Mouse (Mus musculus) WW6 (cell line): ENCODE measurements around the gene Bid.
"Not testable (repeated sequence)": the region's sequence is repeated elsewhere in the genome, so short reads cannot be mapped to it uniquely, and the experiment has no call there.

Source experiments
- DNase-seq: peaks from one replicate; pipeline ENCODE4 v3.0.0-alpha.2; 2013; ENCODE audit warnings: low read depth, low spot score

Gene Bid

DNA sequence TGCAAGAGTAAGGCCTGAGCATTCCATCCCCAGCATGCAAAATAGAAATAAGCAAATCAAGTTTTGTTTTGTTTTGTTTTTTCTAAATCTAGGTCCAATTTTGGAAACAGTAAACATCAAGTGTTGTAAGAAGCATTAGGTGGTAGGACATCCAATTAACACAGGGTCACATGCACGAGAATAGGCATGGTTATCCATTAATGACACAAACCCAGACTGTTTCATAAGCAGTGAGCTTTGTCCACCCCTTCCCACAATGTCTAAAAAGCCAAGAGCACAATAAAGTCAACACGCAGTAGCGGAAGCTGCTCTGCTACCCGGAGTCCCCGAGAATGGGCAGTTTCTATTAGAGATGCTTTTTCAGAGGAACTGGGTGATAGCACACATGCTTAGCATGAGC is 11.5 kb downstream of the Bid start:
- no peak for DNase-seq

DNA sequence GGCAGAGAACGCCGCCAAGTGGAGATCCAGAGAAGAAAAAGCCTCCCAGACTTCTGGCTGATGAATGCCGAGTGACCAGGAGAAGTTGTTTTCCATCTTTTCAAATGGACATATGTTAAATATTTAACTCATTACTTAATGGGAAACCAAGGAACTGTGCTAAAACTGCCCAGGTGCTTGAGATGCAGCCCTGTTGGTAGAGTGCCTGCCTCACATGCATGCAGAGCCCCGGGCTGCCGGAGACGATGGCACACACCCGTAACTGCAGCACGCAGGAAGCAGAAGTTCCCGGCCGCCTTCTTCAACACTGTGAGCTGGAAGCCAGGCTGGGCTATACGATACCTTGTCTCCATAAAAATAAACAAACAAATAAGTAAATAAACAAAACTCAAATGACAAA is 12.7 kb downstream of the Bid start:
- no peak for DNase-seq

DNA sequence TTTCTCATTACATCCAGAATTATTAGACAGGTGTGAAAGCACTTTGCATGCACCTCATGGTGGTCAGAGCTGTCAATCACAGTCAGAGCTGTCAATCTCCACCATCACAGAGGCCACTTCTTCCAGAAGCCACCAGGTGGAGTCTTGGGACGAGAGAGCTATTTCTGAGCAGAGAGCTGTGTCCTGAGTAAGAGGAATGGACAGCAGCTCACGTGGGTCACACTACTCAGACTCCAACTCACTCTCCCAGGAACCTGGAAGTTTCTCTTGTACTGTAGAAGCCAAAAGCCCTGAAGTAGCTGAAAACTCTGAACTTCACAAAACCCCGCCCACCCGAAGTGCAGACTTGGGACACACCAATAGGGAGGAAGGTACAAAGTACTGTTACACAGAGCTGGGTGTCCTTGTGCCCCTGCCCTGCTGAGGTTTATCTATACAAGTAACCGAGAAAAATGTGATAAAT is 13.2 kb downstream of the Bid start:
- DNase-seq, result peak; percentile 65

DNA sequence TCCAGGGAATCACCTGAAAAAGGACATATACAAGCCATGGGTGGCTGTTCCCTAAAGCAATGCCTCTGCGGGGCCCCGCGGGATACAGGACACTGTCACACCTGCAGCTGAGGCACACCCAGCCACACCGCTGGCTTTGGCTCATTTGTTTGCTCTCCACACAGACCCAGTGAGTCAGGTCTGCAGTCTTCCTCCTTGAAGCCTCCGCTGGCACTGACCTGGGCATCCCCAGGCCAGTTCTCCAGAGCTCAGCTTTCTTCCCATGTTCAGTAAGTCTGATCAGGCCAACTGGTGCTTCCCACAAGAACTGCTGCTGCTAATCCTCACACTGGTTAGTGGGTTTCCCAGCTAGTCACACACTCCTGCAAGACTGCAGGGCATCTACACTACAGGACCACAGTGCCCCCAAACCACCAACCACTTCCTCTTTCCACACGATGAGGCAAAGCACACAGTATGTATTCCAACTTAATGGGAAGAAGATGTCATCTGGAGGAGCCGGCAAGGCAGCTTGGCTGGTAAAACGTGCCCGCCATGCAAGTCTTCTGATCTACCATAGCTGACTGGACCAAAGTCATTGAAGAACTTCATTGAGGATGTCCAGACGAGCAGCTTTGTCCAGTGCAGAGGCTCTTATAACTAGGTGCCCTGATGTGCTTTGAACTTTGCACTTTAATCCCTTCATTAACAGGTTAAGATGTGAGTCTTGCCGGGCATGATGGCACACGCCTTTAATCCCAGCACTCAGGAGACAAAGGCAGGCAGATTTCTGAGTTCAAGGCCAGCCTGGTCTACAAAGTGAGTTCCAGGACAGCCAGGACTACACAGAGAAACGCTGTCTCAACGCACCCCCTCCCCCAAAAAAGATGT is 14.6 kb downstream of the Bid start:
- no peak for DNase-seq

DNA sequence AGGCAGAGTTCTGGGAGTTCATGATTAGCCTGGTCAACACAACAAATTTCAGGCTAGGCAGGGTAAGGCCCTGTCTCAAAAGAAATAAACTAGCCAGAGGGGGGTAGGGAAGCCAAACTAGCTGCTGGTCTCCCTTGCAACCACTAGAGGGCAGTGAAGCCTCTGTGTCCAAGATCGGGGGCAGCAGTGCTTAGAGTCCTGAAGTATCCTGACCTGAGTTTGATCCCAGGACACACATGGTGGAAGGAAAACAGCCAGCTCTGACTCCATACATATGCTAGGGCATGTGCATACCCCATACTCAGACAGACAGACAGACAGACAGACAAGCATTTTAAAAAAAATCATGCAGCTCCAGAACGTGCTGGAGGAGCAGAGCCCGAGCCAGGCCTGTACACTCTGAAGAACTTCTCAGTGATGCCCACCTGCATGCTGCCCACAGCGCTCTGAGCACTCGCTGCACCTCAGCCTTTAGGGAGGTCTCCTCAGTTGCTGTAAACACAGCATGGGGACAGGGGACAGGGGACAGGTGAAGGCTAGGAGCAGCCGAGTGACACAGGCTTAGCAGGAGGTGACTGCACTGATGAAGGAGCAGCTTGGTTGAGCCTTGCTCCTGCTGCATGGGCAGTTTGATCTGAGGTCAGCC is 18.3 kb downstream of the Bid start:
- peak; percentile 50 for DNase-seq

DNA sequence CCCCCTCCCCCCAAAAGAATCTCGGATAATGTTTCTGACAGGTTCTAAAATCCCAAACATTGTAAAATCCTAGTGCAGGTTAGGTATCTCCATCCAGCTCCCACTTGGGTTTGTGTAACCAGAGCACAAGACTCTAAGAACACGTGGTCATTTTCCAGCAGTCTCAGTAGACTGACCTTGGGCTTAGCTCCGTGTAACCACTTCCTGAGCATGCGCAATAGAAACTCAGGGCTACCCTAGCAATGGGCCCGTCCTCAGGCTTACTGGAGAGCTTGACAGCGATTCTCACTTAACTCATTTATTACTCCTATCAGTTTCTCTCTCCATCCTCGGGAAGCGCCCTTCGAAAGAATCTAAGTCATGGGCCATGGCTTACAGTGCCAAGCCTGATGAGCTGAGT is 22.1 kb downstream of the Bid start:
- no peak for DNase-seq

DNA sequence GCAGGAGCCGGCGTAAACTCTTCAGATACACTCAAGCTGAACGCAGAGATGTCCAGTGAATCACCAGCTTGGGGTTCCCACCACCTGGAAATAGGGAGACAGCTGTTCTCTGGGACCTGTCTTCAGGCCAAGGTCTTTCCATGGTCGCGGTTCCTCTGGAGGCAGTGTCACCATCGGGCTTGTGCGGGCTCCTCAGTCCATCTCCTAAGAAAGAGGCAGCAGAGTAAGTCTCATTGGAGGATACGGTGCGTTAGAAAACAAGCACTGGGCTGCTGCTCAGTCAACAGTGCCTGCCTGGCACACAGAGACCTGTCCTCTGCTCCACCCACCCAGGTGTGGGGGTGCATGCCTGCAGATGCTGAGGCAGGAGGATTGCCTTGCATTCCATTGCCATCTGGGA is 22.6 kb downstream of the Bid start:
- DNase-seq, result no peak

DNA sequence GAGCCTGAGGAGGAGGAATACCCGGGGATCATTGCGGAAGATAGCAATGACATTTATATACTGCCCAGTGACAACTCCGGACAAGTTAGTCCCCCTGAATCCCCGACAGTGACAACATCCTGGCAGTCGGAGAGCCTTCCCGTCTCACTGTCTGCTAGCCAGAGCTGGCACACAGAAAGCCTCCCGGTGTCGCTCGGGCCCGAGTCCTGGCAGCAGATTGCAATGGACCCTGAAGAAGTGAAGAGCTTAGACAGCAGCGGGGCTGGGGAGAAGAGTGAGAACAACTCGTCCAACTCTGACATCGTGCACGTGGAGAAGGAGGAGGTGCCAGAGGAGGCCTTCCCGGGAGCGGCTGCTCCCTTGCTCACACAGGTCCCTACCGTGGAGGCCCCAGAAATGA is 30.0 kb downstream of the Bid start:
- DNase-seq, result no peak

DNA sequence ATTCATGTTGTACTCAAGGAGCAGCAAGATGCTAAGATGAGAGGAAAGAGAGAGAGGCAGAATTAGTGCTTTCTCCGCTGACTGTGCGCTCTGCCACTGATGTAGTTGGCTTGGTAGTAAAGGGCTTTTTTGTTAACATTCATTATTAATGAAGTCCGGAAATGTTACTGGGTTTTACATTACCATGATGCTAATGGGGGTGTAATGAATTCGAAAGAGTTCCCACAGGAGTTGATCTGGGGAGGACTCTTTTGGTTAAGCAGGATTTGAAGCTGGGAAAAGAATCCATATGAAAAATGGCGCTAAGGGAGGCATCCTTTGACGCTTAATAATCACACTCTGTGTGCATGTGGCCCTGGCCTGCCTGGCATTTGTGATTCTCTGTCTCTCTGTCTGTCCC is 32.2 kb downstream of the Bid start:
- DNase-seq, result no peak

DNA sequence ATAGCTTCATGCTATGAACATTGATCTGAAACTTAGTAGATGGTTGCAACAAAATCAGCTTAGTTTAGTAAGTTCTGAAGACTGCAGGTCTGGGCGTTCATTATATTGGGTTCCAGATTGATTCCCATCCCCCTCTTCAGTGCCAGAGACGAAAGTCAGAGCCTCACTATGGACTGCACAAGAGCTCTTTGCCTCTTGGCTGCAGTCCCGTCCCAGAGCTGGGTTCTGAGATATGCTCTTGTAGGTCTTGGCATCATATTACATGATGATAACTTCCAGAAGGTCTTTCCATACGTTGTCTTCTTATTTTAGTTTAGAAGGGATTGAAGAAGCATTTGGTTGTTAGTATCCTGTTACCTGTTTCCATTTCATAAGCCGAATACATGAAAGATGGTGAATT is 37.6 kb downstream of the Bid start:
- DNase-seq, result no peak

DNA sequence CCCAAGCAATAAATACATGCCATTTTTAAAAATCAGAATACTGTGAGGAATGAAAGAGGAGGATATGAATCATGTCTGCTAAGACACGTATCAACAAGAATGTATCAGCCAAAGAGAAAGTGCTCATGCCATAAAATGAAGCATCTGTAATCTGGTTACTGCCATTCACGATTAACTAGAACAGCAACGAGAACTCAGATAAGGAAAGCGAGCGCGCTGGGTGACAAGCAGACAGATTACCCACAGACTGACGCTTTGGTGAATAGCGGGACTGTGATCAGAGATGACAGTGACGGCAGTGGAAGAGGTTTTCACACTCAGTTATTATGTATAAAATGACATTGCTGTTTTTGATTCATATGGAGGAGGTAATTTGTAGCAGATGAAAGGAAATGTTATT is 42.8 kb downstream of the Bid start:
- no peak for DNase-seq

DNA sequence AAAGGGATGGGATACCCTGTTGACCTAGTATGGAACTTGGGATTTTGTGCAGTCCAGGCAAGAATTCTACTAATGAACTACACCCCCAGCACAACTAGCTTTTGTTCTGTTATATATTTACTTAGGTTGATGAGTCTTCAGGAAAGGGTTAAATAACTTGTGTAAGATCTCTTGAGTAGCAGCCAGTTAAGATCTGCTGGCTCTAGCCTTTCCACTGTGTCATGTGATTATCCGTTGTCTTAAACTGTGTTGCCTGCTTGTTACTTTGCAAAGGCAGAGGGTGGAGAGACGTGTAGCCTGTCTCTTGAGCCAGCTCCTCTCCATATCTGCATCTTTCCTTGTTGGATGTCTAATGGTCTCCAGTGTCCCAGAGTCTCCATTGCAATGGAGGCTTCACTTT is 45.4 kb downstream of the Bid start:
- no peak for DNase-seq

DNA sequence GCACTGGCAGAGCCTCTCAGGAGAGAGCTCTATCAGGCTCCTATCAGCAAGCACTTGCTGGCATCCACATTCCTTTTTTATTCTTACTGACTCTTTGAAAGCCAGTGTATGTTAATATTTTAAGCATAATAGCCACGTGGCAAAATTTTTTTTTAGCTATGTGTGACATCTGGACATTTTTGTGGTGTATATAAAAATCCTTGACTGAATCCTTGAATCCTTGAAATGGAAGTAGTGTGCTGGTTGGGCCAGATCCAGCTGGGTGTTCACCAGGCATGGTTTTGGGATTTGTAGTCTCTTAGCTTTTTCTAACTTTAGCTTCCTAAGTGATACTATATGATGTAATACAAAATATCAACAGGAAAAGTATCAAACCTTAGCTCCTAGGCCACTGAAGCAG is 47.8 kb downstream of the Bid start:
- DNase-seq, result no peak

DNA sequence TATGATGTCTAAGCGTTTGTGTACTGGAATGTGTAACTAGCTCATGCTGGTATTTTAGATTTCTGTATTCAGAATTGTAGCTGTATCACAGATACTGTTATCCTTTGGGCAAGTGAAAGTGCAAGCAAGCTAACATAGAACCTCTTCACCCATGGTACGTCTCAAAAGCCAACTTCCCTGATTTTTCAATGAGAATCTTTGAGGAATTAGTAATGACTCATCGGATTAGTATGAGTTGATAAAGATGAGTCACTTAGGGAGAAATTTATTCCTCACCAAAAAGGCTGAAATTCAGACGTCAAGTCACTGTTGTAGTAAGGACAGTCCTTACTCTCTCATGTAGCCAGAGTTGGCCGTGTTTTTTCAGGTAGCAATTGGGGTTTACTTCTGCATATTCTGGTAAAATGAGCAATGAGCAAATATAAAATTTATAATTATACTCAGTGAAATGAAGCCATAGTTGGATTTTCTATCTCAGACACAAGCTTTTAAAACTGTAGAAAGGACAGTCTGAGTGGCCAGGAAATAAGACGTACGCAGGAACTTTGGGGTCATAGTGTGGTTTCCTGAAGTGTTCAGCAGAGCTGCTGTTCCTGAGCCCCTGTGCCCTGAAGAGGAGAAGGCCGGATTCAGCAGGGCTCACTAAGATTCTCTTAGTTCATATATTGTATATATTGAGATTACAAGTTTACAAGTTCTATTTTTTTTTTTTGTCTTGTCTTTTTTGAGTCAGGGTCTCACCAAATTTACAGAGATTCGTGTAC is 50.4 kb downstream of the Bid start:
- DNase-seq, result no peak

DNA sequence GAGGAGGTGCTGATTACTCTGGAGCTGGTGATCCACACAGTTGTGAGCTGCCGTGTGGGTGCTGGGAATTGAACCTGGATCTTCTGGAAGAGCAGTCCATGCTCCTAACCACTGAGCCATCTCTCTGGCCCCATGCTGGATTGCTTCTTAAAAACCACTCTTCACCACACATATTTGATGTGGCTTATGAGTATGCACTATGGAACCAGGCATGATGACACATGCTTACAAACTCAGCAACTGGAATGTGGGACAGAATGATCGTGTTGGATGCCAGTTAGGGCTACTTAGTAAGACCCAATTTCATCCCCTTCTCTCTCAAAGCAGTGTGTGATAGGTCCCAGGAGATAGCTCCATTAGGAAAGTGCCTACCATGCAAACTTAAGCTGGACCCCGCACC is 56.6 kb downstream of the Bid start:
- DNase-seq, result no peak

DNA sequence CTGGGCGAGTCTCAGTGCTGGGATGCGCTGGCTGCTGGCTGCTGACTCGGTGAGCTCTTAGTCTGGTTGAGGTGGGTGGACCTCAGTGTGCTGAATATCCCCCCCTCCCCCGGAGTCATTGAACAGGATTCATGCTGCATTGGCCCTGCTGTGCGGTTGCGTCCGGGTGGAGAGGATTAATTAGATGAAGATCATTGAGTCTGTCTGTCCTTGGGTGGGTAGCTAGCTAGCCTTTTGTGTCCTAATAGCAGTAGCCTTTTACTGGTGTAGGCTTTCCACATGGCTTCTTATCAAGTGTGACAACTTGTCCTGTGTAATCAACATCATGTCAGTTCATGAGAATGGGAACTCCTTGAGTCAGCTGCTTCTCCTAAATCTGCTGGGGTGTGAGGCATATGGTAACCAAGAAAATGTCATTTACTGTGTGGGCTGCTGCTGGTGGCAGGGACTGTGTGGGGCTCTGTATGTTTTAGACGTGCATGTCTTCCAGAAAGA is 58.4 kb downstream of the Bid start:
- DNase-seq, result no peak

DNA sequence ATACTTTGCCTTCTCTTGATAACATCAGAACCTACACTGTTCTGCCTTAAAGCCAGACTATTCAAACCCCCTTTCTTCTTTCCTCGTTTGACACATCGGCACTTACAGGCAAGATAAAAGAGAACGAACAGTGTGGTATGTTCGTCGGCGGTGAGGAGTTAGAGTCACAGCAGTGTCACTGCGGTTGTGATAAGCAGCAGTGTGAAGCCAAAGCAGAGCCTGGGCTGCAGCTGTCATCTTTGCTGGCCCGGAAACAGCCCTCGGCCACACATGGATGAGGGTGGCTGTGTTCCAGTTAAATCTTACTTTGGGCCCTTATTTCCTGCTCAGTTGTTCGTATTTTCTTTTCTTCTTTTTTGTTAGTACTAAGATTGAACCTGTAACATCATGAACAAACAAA is 62.2 kb downstream of the Bid start:
- no peak for DNase-seq

DNA sequence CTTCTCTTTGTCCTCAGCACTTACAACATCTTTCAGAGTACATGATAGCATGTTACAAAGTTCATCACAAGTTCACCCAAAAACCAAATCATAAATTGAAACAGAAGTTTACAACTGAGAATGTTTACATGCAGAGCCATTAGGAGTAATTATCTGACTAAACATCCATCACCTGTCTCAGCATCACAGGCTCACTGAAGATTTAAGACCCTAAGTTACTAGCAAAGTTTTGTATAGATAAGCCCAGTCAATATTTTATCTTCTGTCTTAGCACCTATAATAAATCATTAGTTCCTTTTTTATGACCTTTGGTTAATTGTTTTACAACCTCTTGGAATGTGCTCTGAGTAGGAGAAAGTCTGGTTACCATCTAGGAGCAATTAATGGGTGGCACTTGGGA is 65.9 kb downstream of the Bid start:
- DNase-seq, result not testable (repeated sequence)
